Mouse (Mus musculus) adrenal gland, postnatal 36 days (tissue): Measurements from ENCODE around the gene Bmyc. TPM values are rescaled to one million over a fixed set of nuclear protein-coding genes. Genes with fewer than 3 reads are reported as not detected.
"Not testable (repeated sequence)": the region's sequence is repeated elsewhere in the genome, so short reads cannot be mapped to it uniquely, and the experiment has no call there.

Experiments
- DNase-seq, 2 experiments: peaks; one replicate each; pipeline ENCODE4 v3.0.0; 2021; ENCODE audit warnings: mixed read lengths in 1 of 2
- long read RNA-seq, 2 experiments: library from polyadenylated mRNA; stranded (forward); transcript quantifications; one replicate each; pipeline ENCODE4 v2.0.0; 2021; ENCODE audit warnings: borderline sequencing depth in 2 of 2
- total RNA-seq, 2 experiments: library from RNA; stranded (reverse); gene quantifications; 2 replicates each; pipeline ENCODE4 v1.2.3; 2021

Bmyc gene
- 10 to 100 TPM; 43.5 to 45.0 TPM for total RNA-seq
- long read RNA-seq, experiment 1, transcript Bmyc-201 (1 exons, 983 nt), result major isoform, 79 of 79 reads
- long read RNA-seq, experiment 1, partial matches to known transcripts, result 0 of 79 reads
- long read RNA-seq, experiment 1, other reads (novel, unspliced or antisense), result 0 of 79 reads
- long read RNA-seq, experiment 2, transcript Bmyc-201 (1 exons, 983 nt), result major isoform, 19 of 19 reads
- long read RNA-seq, experiment 2, partial matches to known transcripts, result 0 of 19 reads
- long read RNA-seq, experiment 2, other reads (novel, unspliced or antisense), result 0 of 19 reads

DNA sequence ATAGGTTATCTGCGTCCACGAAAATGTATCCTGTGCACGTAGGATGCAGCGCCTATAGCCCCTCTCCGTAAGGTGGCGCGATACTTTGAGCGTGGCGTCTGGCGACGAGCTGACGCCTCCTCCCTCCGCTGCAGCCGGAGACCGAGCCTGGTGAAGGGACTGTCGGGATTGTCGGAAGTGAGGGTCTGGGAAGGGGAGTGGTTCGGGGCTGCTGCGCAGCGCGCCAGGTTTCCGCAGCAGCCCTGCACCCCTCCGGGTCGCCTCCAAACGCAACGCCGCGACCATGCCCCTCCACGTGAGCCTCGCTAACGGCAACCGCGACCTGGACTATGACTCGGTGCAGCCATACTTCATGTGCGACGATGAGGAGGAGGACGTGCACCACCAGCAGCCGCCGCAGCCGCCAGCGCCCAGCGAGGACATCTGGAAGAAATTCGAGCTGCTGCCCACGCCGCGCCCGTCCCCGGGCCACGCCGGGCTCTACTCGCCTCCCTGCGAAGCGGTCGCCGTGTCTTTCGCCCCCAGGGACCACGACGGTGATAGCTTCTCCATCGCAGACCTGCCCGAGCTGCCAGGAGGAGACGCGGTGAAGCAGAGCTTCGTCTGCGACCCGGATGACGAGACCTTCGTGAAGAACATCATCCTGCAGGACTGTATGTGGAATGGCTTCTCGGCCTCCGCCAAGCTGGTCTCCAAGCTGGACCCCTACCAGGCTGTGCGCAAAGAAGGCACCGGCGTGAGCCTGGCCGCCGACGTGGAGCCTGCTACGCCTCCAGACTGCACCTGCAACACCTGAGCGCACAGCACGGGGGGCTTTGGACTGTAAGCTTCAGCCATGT, at the start of gene Bmyc:
Gene Bmyc, plus strand, starts transcription at position 97 of the 839 bp plus-strand sequence.
- DNase-seq, result peak; percentile 87 to 88

DNA sequence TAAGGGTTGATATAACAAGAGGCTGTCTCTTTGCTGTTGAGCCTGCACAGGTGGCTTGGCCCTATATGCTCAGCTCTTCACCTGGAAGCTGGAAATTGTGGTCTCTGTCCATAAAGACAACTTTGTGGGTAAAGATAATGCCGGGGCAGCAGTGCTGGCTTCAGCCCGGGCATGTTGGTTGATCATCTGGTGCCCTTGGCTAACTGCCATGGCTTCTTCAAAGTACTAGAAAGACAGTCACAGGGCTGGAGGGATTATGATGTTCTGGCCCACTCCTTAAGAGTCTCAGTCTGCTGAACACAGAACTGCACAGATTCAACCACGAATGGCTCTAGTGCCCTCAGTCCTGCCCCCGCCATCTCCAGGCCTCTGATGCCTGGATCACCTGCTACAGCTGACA, 49.3 kb upstream of the Bmyc start:
- DNase-seq, result peak; percentile 62 to 66

DNA sequence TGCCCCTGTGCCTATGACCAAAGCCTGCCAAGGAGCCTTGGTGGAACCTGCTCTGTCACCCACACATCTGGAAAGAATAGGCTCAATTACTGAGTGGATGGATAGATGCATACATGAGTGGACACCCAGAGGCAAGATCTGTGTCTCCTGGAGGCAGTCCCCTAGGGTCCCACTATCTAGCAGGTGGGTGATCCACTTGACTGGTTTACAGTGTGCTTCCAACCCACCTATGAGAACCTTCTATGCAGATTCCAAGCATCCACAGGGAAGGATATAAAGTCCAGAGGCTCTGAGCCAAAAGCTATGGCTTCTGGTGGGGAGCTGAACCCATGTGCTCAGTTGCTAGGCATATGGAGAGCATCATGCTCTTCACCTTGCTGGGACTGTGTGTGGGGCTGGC, 48.9 kb upstream of the Bmyc start, which contains the start of gene Lcn5:
Gene Lcn5, plus strand, starts transcription at position 301 of the 400 bp plus-strand sequence.
- no peak for DNase-seq

DNA sequence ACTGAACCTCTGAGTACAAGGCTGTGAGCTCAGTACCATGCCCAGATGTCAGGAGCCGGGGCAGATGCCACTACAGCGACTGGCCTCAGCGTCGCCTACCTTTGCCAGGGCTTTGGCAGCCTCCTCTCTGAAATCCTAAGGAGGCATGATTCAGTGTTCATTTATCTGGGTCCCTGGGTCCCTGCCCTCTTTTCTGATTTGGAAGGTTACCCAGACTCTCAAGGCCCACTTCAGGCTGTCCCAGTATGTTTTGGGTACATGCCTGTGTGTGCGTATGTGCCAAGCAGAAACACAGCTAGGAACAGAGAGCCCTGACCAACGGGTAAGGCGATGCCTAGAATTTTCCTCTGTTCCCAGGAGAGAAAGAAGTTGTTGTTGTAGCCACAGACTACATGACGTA, 46.3 kb upstream of the Bmyc start:
- DNase-seq, result peak; percentile 19 to 30

DNA sequence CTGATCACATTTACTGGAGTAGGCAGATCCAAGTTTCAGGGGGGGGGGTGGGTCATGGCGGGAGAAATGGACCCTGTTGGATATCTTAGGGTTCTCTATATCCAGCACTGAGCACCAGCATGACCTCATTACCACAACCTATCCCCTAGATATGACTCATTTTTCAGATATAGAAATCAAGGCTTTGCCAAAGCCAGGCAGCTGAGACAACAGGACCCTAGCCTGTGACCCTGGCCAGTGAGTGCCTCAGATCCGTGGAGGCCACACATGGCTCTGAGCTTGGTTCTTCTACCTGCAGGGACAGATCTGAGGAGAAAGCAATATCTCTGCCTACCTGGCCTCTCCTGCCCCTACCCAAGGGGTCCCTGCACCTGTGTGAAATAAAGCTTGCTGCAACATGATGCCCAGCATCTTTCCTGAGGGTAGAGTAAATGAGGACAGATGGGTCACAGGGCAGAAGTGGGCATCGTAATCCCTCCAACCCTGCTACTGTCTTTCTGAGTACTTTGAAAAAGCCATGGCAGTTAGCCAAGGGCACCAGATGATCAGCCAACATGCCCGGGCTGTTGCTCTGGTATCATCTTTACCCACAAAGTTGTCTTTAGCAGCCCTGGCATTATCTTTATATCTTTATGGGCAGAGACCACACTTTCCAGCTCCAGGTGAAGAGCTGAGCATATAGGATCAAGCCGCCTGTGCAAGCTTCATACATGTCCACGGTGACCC, 45.1 kb upstream of the Bmyc start:
- DNase-seq, result peak in 1 of 2 experiments; percentile 44

DNA sequence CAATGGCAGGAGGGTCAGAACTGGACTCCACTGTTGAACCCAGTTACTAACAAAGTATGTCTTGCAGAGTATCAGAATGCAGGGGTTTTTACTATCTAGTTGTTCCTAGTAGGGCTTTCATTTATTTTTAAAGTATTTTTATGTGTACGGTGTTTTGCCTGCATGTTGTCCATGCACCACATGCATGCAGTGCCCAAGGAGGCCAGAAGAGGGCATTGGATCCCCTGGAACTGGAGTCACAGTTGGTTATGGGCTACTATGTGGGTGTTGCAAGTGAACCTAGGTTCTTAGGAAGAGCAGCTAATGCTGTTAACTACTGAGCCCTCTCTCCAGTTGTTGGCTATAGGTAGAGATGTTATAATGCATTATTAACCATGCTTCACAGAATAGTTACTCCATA, 43.0 kb upstream of the Bmyc start:
- DNase-seq, result peak; percentile 83 to 84

DNA sequence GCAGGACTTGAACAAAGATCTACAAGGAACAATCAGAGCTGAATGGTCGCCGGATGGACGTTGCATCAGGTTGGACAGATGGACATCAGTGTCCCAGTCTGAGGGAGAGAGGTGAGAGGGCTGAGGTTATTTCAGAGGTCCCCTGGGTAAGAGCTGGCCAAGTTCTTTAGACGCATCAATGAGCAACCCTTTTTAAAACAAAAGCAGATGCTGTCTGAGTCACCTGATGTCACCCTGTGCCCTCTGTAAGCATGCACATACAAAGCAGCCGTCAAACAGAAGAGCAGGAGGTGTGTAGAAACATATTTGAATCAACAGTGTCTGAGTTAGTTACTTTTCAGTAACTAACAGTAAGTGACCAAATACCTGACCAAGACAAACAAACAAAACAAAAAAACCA, 42.4 kb upstream of the Bmyc start:
- DNase-seq, result no peak

DNA sequence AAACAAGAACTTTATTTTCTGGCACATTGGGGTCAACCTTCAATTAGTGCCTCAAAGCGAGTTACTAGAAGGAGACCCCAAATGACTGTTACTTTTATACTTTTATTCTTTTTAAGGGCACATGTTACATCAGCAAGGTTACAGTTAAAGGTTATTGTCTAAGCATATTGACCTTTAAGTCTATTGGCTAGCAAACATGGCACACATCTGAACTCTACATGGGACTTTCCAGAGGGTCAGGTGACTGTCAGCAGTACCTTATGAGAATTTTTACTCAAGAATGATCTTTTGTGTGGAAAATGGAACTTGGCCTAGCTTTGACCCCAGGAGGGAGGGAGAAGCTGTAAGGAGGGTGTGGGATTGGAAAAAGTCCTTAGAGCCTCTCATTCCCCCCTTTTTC, 40.0 kb upstream of the Bmyc start:
- DNase-seq, result no peak

DNA sequence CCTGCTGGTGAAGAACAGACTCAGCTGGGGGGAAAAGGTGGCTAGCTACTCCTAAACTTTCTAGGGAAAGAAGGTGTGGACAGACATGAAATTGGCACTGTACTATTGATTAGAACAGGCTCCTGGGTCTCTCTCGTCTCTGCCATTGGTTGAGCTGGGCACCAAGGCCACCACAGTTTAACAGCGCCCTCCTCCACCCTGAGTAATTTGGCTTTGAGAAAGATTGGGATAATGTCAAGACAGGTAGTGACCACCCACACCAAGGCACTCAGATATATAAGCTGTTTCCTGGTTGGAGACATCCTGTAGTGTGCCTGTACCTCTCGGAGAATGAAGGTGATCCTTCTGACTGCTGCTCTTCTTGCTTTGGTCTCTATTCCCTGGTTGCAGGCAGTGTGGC, 30.1 kb upstream of the Bmyc start, which contains the start of gene Lcn6:
Gene Lcn6, plus strand, starts transcription at position 301 of the 400 bp plus-strand sequence.
- no peak for DNase-seq

DNA sequence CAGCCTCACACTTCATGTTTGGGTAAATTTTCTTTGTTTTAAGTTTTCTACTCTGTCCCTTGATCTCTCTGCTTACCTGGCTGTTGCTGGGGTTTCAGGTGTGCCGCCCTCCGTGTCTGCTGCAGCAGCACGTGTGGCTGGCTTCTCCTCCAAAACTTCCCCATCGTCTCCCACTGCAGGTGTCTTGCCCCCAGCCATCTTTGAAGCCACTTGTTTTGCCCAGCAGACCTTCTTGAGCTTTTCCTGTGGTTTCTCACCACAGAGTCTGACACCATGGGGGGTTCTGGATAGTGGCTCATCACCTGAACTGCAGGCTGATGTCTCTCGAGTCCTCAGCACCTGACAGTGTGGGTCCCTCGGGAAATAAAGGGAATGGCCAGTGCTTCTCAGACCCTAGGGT, 27.0 kb upstream of the Bmyc start:
- DNase-seq, result no peak

DNA sequence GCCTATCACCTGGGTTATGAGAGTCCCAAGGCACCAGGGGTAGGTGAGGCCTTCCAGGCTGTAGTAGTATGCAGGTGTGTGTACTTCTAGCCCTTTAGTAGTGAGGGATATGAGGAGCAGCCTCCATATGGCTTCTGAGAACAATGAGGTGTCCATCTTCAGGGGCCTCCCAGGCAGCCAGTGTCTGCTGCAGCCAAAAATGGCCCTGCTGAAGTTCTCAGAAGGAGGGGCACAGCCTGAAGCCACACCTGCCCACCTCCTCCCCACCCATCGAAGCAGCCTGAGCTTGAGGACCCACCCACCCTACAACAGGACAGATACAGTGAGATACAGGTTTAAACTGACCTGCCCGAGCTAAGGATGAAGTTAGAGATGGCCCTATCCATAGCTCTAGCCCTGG, 24.1 kb upstream of the Bmyc start, which contains the start of gene Lcn10:
Gene Lcn10, plus strand, starts transcription at position 301 of the 400 bp plus-strand sequence.
- no peak for DNase-seq

DNA sequence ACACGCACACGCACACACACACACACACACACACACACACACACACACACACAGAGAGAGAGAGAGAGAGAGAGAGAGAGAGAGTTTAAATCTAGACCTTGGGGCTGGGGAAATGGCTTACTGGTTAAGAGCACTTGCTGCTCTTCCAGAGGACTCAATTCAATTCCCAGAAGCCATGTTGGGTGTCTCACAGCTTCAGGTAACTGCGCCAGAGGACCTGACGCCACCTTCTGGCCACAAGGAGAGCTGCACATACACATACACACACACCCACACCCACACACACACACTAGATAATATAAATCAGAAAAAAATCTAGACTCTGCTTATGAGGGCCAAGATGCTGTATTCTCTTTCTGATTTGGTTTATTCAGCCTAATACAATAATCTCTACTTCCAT, 19.6 kb upstream of the Bmyc start:
- DNase-seq, result no peak

DNA sequence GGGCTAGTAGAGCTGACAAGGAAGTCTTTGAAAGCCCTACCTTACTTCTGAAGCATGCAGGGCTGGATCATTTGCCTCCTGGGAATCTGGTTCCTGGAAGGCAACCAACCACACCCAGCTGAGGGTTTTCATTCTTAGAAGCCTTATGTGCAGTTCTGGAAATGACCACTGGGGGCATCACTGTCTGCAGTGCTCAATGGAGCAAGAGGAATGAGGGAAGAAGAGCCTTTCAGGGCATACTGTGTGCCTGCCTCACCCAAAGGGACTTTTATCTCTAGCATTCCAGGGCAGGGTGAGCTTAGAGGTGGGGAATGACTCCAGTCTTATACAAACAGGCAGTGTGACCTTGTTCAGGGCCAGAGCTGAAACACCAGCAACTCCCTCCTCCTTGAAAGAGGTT, 11.9 kb upstream of the Bmyc start:
- DNase-seq, result peak; percentile 73 to 81

DNA sequence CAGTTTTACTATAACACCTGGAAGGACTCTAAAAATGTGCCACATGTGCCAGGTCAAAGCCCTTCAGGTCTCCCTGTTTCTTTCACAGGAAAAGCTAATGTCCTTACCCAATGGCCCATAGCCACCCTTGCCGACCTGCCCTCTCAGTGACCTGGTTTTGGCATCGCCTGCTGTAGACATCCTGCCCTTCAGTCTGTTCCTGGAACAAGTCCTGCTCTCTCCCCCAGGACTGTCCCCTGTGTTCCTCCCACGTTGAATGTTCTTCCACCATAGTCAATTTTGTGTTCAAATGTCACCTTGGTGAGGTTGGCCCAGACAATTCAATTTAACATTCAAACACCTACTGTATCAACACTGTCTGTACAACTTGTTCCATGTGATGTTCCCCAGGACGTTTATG, 9.6 kb upstream of the Bmyc start:
- DNase-seq, result peak; percentile 26 to 27

DNA sequence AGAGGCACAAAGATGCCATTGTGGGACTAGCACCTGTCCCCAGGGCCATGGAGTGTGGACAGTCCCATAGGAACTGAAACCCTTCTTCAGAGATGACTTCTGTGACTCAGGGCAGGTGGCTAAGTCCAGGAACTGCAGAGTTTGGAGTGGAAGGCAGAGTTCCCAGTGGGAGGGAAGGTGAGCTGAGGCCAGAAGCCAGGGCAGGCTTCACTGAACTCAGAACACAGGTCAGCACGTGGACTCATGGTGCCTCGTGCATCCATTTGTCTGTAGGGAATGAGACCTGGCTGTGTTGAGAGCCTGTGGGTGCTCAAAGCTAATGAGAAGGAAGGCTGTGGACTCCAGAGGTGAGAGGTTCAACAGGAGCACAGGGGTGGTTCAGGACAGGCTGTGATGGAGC, 7.8 kb upstream of the Bmyc start:
- no peak for DNase-seq

DNA sequence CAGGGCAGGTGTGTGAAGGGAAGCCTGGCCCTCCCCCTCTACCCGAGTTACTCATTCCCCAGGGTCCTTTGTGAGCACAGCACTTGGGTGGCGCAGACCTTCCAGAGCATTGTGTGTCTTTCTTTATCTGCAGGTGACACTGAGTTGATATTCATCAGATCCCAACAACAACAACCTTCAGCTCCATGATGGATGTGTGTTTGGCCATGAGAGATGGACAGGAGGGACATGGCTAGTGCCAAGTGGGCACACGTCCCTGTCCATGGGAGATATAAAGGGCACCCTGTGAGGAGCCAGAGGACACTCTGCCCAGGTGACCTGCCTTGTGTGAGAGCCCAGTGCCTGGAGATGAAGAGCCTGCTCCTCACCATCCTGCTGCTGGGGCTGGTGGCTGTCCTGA, 6.8 kb upstream of the Bmyc start, which contains the start of gene Obp2a:
Gene Obp2a, plus strand, starts transcription at position 301 of the 400 bp plus-strand sequence.
- not testable (repeated sequence) for DNase-seq

DNA sequence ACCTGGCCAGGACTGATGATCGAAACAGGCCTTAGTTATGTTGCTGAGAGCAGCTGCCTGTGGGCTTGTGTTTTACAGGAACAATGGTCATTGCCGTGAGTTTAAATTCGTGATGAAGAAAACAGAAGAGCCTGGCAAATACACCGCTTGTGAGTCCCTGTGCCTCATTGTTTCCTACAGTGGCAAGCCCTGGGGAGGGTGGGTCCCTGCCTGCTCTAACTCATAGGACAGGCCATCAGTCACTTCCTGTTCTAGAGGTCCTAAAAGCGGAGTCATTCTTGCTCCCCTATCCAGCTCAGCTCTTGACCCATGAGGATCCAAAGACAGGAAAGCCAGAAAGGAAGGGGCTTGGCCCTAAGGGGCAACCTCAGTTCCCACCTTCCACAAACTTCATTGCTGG, 5.5 kb upstream of the Bmyc start:
- DNase-seq, result no peak

DNA sequence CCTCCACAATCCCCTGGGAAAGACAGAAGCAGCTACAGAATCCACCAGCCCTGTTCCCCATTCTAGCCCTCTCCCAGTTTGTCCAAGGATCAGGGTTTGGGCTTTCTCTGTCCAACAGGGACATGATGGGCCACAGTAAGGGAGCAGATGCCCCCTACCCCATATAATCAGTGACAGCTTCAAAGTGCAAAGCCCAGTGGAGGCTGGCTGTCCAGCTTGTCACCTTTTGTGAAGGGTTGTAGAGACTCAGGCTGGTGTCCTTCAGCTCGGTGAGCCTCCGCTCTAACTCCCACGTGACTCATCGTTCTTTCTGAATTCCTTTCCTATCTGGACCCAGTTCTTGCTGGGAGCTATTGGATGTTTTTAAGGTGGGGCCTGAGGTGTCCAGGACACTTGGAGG, 2.8 kb upstream of the Bmyc start:
- peak in 1 of 2 experiments; percentile 32 for DNase-seq

DNA sequence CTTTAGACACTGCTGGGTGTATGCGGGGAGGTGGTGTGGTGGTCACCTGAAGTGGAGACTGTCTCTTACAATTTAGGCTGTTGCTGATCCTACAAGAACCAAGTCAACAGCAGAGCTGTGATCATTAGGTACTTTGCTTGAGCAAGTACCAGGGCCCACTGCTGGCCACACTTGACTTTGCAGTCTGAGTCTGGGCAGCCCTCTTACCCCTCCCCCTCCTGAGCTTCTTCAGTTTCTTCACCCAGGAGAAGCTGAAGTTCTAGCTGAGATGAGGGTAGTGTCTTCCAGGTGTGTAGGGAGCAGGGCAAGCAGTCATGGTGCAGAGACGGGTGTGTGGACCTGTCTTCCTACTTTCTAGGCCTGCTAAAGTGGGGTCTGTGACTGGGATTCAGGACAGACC, 1.6 kb downstream of the Bmyc start:
- peak; percentile 44 to 47 for DNase-seq

DNA sequence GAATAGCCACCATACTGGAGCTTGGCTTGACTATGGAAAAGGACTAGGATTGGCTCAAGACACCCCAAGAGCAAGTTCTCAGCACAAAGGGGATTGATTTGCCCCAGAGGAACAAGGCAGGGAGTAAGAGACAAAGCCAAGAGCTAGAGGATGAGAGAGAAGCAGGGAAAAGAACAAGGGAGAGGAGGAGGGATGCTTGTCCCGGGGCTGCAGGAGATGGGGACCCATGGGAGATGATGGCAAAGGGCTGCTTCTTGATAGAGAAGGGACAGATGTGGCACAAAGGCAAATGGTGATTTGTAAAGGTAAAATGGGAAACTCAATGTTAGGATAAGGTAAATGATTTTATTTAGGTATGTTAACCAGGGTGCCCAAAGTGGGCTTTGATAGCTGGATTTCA, 2.5 kb downstream of the Bmyc start:
- DNase-seq, result not testable (repeated sequence)

DNA sequence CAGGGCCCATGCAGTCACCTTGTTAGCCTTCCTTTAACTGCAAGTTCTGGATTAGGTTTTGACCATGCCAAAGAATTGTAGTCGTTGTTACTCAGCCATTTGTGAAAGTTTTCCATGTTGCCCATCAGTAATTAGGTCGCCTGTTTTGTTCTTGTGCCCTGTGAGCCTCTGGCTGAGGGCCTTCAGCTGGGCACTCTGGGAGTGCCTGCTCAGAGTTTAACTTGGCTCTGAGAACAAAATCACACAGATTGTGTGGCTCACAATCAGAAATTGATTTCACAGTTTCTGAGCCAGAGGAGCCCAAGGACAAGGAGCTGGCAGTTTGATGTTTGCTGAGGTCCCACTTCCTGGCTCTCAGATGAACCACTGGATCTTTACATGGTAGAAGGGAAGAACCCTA, 3.3 kb downstream of the Bmyc start:
- DNase-seq, result not testable (repeated sequence)

DNA sequence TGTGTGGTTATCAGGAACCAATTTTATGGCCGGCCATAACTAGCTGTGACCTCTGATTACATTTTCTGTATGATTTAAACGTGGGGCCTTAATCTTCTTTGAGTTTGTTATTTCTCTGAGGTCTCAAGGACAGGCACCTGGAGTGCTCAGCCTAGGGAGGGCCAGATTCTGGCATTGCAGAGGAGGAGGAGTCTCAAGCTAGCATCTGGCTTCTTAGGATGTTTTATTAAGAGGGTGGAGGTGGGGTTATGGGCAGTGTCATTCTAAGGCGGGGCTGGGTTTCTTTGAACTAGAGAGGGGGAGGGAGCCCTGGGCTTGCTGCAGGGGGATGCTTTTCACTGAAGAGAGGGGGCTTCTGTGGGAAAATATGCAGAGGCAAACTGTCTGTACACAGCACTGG, 5.1 kb downstream of the Bmyc start:
- not testable (repeated sequence) for DNase-seq

DNA sequence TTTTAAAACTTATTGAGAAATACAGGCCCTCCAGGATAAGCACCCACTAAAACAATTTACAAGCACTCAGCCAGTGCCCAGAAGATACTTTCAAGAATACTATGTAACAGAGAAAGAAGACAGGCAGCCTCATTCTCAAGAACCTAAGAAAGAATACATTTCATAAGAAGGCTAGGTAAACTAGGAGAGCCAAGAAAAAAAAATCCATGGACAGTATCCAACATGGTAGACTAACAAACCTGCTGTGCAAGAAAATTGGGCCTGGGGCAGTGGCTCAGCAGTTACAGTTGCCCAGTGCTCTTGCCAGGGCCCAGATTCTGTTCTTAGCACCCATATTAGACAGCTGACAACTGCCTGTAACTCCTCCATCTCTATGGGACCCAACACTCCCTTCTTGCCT, 10.7 kb downstream of the Bmyc start:
- no peak for DNase-seq
